Mouse (Mus musculus) liver, postnatal 0 days (tissue): ENCODE measurements around the gene 1700025C18Rik. TPM values are rescaled to one million over a fixed set of nuclear protein-coding genes. Genes with fewer than 3 reads are reported as not detected.

Experiments
- ATAC-seq: fragments of 200-750 bp; cut with Nextera tagmentation; 2 replicates; pipeline ENCODE4 v1.8.0; 2017; ENCODE audit warnings: mild to moderate bottlenecking, moderate library complexity
- DNase-seq: peaks from one replicate; pipeline ENCODE4 v3.0.0-alpha.2; 2016
- H3K27ac ChIP-seq: fragments of 300-500 bp; sonication (generic); 2 replicates; pipeline ENCODE4 v1.5.1; 2014; ENCODE audit warnings: antibody characterized with exemption, moderate library complexity, mild to moderate bottlenecking, low read depth
- H3K27me3 ChIP-seq: fragments of 300-500 bp; sonication (generic); 2 replicates; pipeline ENCODE4 v1.6.1; 2014; ENCODE audit warnings: low read length, control low read depth, mixed read lengths; ENCODE audit not compliant: insufficient read depth
- H3K36me3 ChIP-seq: fragments of 300-500 bp; sonication (generic); replicated peaks from 2 replicates; pipeline ENCODE4 v1.6.1; 2014; ENCODE audit warnings: mild to moderate bottlenecking, control low read depth, low read length, moderate library complexity, mixed read lengths; ENCODE audit not compliant: insufficient read depth
- H3K4me1 ChIP-seq: fragments of 300-500 bp; sonication (generic); 2 replicates; pipeline ENCODE4 v1.6.1; 2014; ENCODE audit warnings: antibody characterized with exemption, mild to moderate bottlenecking, control low read depth; ENCODE audit not compliant: insufficient read depth
- H3K4me2 ChIP-seq: fragments of 300-500 bp; sonication (generic); 2 replicates; pipeline ENCODE4 v1.6.1; 2014; ENCODE audit warnings: low read depth, mild to moderate bottlenecking, low read length, moderate library complexity, mixed read lengths
- H3K4me3 ChIP-seq: fragments of 300-500 bp; sonication (generic); 2 replicates; pipeline ENCODE4 v1.5.1; 2014; ENCODE audit warnings: low read depth, low read length
- H3K9ac ChIP-seq: fragments of 300-500 bp; sonication (generic); replicated peaks from 2 replicates; pipeline ENCODE4 v1.6.1; 2014; ENCODE audit warnings: mild to moderate bottlenecking, moderate library complexity
- H3K9me3 ChIP-seq: fragments of 300-500 bp; sonication (generic); 2 replicates; pipeline ENCODE4 v1.6.1; 2016; ENCODE audit warnings: mild to moderate bottlenecking, control low read depth, low read length, mixed read lengths
- CTCF ChIP-seq: sonication (generic); IDR thresholded peaks from 2 replicates; pipeline ENCODE4 v1.5.1; 2016; ENCODE audit warnings: antibody characterized with exemption, low read depth
- EP300 ChIP-seq: IDR thresholded peaks from 2 replicates; pipeline ENCODE4 v1.6.1; 2016; ENCODE audit warnings: antibody characterized with exemption, low read depth, mild to moderate bottlenecking
- WGBS: fragments of 180-500 bp; shearing (Covaris S2); extraction: QIAGEN DNeasy Blood & Tissue Kit; methylation state at CpG from one replicate; pipeline ENCODE4 v1.1.7; 2014; ENCODE audit not compliant: insufficient replicate concordance; 5-methylcytosine and 5-hydroxymethylcytosine counted together
- polyA plus RNA-seq: library from polyadenylated mRNA; unstranded; fragments of >200 nt; fragmentation: Nextera tagmentation; extraction: Ambion mirVana; gene quantifications from 2 replicates; pipeline ENCODE4 v1.2.1, GENCODE M21; 2015

Gene 1700025C18Rik
- polyA plus RNA-seq, 1 experiment from 2014 or later, result not detected

DNA sequence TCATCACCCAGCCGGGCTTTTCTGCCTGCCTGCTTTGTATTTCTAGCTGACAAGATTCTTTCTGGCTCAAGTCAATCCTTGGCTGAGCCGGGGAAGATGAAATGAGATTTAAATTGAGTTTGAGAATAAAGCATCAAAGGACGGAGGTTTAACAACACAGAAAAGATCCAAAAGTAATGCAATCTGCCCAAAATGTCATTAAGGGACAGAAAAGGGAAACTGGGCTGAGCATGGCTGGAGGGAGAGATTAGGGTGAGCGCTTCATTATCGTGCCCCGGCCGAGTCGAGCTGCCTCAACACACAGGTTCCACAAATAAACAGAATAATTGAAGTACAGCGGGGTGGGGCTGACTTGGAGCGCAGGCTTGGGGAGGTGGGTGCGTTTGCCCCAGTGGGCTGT lies 39.0 kb downstream of the 1700025C18Rik start:
- Histone ChIP-seq H3K4me3 (no peak overlapping the region), H3K4me1 (peaks cover 14% of the 10 kb centered on the region), H3K9me3 (peaks cover 4% of the 10 kb centered on the region; the same call in 1 of the 2 replicates), H3K36me3 (no peaks in the 10 kb centered on the region), H3K27ac (no peak overlapping the region), H3K9ac (no peak overlapping the region), H3K27me3 (0 out of 2 replicates have a peak, but pooled peaks cover 4% of the 10 kb centered on the region), H3K4me2 (no peak overlapping the region)
- WGBS, result 38% methylated on average over 11 of the region's 11 CpGs
- ATAC-seq, result no peak
- TF ChIP-seq EP300, result no peak
- no peak for TF ChIP-seq CTCF
- DNase-seq, result no peak

DNA sequence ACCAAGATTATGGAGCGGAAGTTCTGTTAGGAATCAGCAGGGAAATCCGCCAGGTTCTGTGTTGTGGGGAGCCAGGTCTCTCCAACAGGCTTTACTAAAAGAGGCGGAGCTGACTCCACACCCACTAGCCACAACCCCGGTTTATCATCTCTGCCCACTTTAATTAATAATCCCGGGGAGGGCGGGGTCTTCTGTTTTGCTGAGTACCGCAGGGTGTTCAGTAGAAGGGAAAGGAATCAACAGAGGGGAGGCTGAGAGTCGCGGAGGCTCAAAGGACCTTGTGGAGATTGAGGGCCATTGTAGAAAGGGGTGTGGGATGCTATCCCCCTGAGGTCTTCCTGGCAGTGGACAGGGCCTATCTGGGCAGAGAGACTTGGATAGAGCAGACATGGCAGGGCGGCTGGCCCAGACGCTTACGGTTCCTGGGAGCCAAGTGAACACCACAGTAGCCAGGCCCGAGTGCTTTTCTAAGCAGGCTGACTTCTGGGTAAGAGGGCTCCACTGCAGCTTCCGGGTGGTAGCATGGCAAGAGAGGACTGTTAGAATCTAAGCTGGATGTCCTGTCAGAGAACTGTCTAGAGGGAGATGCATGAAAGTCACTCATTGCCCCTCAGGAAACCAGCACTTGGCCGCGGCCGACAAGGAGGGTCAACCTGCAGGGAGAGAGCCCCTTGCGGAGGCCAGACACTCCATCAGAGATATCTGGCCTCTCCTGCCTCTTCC lies 39.6 kb downstream of the 1700025C18Rik start:
- Histone ChIP-seq H3K4me1 (peaks cover 11% of the 10 kb centered on the region), H3K27ac (no peak overlapping the region), H3K36me3 (no peaks in the 10 kb centered on the region), H3K9ac (no peak overlapping the region), H3K27me3 (0 out of 2 replicates have a peak, but pooled peaks cover 4% of the 10 kb centered on the region), H3K9me3 (peaks cover 4% of the 10 kb centered on the region; the same call in 1 of the 2 replicates), H3K4me3 (no peak overlapping the region), H3K4me2 (no peak overlapping the region)
- DNase-seq (no peak), ATAC-seq (no peak)
- 68% methylated on average over 18 of the region's 18 CpGs for WGBS
- no peak for TF ChIP-seq EP300
- TF ChIP-seq CTCF, result no peak

GRCm38 (mm10) chr2:165049044-165049443 lies 41.5 kb downstream of the 1700025C18Rik start:
- Histone ChIP-seq H3K9me3 (peaks cover 3% of the 10 kb centered on the region; the same call in 1 of the 2 replicates), H3K36me3 (no peaks in the 10 kb centered on the region), H3K4me3 (no peak overlapping the region), H3K9ac (no peak overlapping the region), H3K27me3 (0 out of 2 replicates have a peak, but pooled peaks cover 4% of the 10 kb centered on the region), H3K4me2 (no peak overlapping the region), H3K27ac (no peak overlapping the region), H3K4me1 (no peaks in the 10 kb centered on the region)
- no peak for TF ChIP-seq EP300
- TF ChIP-seq CTCF, result no peak
- DNase-seq, result no peak
- 76% methylated on average over 5 of the region's 5 CpGs for WGBS
- ATAC-seq, result no peak

DNA sequence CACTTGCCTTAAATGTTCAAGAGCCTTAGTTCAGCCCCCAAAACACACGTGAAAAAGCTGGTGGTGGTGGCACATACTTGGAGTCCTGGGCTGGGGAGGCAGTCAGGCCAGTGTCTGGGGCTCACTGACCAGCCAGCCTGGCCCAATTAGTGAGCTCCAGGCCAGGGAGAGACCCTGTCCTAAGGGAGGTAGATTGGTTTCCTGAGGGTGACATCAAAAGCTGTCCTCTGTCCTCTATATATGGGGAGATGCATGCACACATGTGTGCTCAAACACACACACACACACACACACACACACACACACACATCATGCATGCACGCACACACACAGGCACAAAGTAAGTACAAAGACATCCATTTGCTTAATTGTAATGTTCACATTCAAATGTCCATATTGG lies 46.8 kb downstream of the 1700025C18Rik start:
- Histone ChIP-seq H3K27ac (no peak overlapping the region), H3K36me3 (no peaks in the 10 kb centered on the region), H3K4me3 (no peak overlapping the region), H3K4me1 (peaks cover 6% of the 10 kb centered on the region; the same call in 1 of the 2 replicates), H3K9ac (no peak overlapping the region), H3K4me2 (no peak overlapping the region), H3K9me3 (no peaks in the 10 kb centered on the region), H3K27me3 (no peaks in the 10 kb centered on the region)
- ATAC-seq (no peak), DNase-seq (no peak)
- WGBS, result 54% methylated on average over 2 of the region's 2 CpGs
- no peak for TF ChIP-seq CTCF
- TF ChIP-seq EP300, result no peak

DNA sequence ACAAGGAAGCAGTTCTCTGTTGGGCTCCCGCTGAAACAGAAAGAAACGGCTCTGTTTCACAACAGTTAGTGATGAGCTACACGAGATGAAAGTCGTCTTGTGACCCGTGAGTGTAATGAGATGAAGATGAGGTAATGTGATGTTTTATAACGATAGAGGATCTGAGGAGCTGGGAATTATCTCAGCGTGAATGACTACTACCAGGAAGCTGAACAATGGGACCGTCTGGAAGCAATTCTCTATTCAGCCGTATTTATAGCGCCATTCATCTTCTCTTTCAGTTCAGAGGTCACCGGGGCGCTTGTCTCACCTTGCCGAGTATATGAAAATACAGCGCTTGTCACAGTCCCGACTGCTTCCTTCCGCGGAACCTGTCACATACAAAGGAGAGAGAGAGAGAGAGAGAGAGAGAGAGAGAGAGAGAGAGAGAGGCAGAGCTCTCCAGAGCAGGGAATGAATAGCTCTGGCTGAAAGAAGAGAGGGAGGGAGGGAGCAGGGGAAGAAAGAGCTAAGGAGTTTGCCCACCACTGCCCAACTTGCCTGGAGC lies 47.4 kb downstream of the 1700025C18Rik start:
- Histone ChIP-seq H3K4me1 (peaks cover 6% of the 10 kb centered on the region; the same call in 1 of the 2 replicates), H3K4me3 (no peak overlapping the region), H3K36me3 (no peaks in the 10 kb centered on the region), H3K4me2 (no peak overlapping the region), H3K27me3 (no peaks in the 10 kb centered on the region), H3K9me3 (no peaks in the 10 kb centered on the region), H3K27ac (no peak overlapping the region), H3K9ac (no peak overlapping the region)
- TF ChIP-seq EP300, result no peak
- no peak for TF ChIP-seq CTCF
- ATAC-seq (no peak), DNase-seq (no peak)
- 24% methylated on average over 17 of the region's 17 CpGs for whole genome bisulfite sequencing

DNA sequence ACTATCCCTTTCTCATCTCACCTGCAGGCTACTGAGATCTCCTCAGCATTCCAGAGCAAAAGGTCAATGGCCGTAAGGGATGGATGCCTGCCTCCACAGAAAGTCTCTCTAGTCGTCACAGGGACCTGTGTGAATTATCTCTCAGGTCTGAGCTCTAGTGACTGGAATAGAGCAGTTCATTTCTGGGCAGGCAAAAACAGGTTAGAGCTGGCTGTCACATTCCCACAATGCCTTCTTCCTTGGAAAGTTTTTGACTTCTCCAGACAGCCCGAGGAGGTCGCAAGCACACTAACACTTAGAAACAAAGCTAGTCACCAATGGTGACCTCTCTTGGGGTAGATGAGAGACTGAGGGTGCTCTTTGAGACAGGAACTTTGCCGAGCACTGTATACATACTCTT lies 48.4 kb downstream of the 1700025C18Rik start:
- Histone ChIP-seq H3K36me3 (no peaks in the 10 kb centered on the region), H3K4me1 (peaks cover 6% of the 10 kb centered on the region; the same call in 1 of the 2 replicates), H3K27me3 (no peaks in the 10 kb centered on the region), H3K9me3 (no peaks in the 10 kb centered on the region), H3K4me3 (no peak overlapping the region), H3K27ac (no peak overlapping the region), H3K4me2 (no peak overlapping the region), H3K9ac (no peak overlapping the region)
- no peak for DNase-seq
- TF ChIP-seq EP300 (no peak), CTCF (no peak)
- WGBS, result 84% methylated on average over 5 of the region's 5 CpGs
- ATAC-seq, result no peak
